Mouse (Mus musculus) heart, embryonic 11.5 days (tissue): ENCODE data around the gene Spint5. TPM values are rescaled to one million over a fixed set of nuclear protein-coding genes. Genes with fewer than 3 reads are reported as not detected.
A peak's percentile ranks its signal among the peaks of the same experiment; 100 is the strongest.

Experiments used
- ATAC-seq: fragments of 200-750 bp; cut with Nextera tagmentation; replicated peaks from 2 replicates; pipeline ENCODE4 v1.8.0; 2017; ENCODE audit warnings: moderate library complexity; ENCODE audit not compliant: insufficient number of reproducible peaks, low FRiP score, low TSS enrichment
- H3K27ac ChIP-seq: fragments of 300-500 bp; sonication (generic); 2 replicates; pipeline ENCODE4 v1.5.1; 2014; ENCODE audit warnings: mild to moderate bottlenecking, low read depth, low read length
- H3K27me3 ChIP-seq: fragments of 300-500 bp; sonication (generic); 2 replicates; pipeline ENCODE4 v1.6.1; 2014; ENCODE audit warnings: mild to moderate bottlenecking, low read length, mixed read lengths; ENCODE audit not compliant: control insufficient read depth, insufficient read depth
- H3K36me3 ChIP-seq: fragments of 300-500 bp; sonication (generic); 2 replicates; pipeline ENCODE4 v1.6.1; 2014; ENCODE audit warnings: mild to moderate bottlenecking, low read length, moderate library complexity, mixed read lengths; ENCODE audit not compliant: control insufficient read depth, insufficient read depth
- H3K4me1 ChIP-seq: fragments of 300-500 bp; sonication (generic); 2 replicates; pipeline ENCODE4 v1.6.1; 2014; ENCODE audit warnings: low read length; ENCODE audit not compliant: control insufficient read depth, insufficient read depth
- H3K4me2 ChIP-seq: fragments of 300-500 bp; sonication (generic); 2 replicates; pipeline ENCODE4 v1.6.1; 2014; ENCODE audit warnings: mild to moderate bottlenecking, moderate library complexity
- H3K4me3 ChIP-seq: fragments of 300-500 bp; sonication (generic); 2 replicates; pipeline ENCODE4 v1.5.1; 2014; ENCODE audit warnings: low read depth, low read length
- H3K9ac ChIP-seq: fragments of 300-500 bp; sonication (generic); 2 replicates; pipeline ENCODE4 v1.6.1; 2014; ENCODE audit warnings: mild to moderate bottlenecking, low read depth, low read length, moderate library complexity
- H3K9me3 ChIP-seq: fragments of 300-500 bp; sonication (generic); replicated peaks from 2 replicates; pipeline ENCODE4 v1.6.1; 2016; ENCODE audit warnings: low read length; ENCODE audit not compliant: control insufficient read depth
- WGBS: fragments of 180-500 bp; shearing (Covaris S2); extraction: QIAGEN DNeasy Blood & Tissue Kit; methylation state at CpG from one replicate; pipeline ENCODE4 v1.1.7; 2014; ENCODE audit not compliant: insufficient replicate concordance; 5-methylcytosine and 5-hydroxymethylcytosine counted together
- polyA plus RNA-seq: library from polyadenylated mRNA; unstranded; fragments of >200 nt; fragmentation: Nextera tagmentation; extraction: Ambion mirVana; gene quantifications from 2 replicates; pipeline ENCODE4 v1.2.1, GENCODE M21; 2014

Gene Spint5
- polyA plus RNA-seq, 1 experiment from 2014 or later = not detected

- no peaks in the 10 kb centered on the region for H3K9me3 ChIP-seq
- H3K4me3 ChIP-seq = no peak overlapping the region
- peak; percentile 52; the same call in 1 of the 2 replicates for ATAC-seq
- H3K4me2 ChIP-seq = no peak overlapping the region
- 23% methylated on average over 6 of the region's 6 CpGs for WGBS
- H3K9ac ChIP-seq = no peak overlapping the region
- H3K27me3 ChIP-seq = no peaks in the 10 kb centered on the region; the same call in 1 of the 2 replicates
- H3K4me1 ChIP-seq = no peaks in the 10 kb centered on the region
- H3K27ac ChIP-seq = no peak overlapping the region
- H3K36me3 ChIP-seq = no peaks in the 10 kb centered on the region
Observed at GRCm38 (mm10) chr2:164725895-164726619, 11.0 kb downstream of the Spint5 start.

DNA sequence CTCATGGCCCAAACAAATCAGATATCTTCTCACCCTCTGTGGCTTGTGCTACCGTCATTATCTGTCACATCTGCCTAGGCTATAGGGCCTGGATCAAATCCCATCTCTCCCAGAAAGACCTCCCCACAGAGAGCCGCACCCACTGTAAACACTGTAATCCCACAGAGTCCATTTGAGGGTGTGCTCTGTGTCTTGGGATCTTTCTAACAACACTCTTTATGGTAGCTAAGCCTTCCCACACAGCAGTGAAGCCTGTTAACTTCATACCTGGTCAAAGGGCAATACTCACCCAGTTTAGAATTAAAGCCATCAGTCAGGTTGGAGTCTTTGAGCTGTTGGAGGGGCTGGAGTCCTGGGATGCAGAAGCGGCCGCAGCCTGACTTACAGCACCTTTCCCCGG is 16.6 kb downstream of the Spint5 start:
- Histone ChIP-seq H3K27me3 (no peaks in the 10 kb centered on the region; the same call in 1 of the 2 replicates), H3K4me3 (no peak overlapping the region), H3K27ac (no peak overlapping the region), H3K9me3 (no peaks in the 10 kb centered on the region), H3K4me2 (no peak overlapping the region), H3K9ac (no peak overlapping the region), H3K36me3 (no peaks in the 10 kb centered on the region), H3K4me1 (no peaks in the 10 kb centered on the region)
- WGBS = 63% methylated on average over 5 of the region's 5 CpGs
- no peak for ATAC-seq

DNA sequence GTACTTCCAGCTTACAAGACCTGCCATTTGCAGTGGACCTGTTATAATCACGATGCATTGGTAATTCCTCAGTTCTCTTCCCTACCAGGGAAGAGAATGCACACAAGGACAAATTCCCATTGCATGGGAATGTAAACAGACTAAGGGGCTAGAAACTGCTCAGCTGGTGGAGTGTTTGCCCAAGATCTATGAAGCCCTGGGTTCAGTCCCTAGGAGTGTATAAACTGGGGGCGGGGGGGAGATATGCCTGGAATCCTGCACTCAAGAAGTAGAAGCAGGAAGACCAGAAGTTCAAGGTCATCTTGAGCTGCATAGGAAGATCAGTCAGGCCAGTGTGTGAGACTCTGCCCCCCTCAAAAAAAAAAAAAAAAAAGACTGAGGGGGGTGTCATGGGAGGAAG is 18.2 kb downstream of the Spint5 start:
- Histone ChIP-seq H3K4me2 (no peak overlapping the region), H3K27me3 (no peaks in the 10 kb centered on the region), H3K4me1 (no peaks in the 10 kb centered on the region), H3K4me3 (no peak overlapping the region), H3K9me3 (no peaks in the 10 kb centered on the region), H3K36me3 (no peaks in the 10 kb centered on the region), H3K9ac (no peak overlapping the region), H3K27ac (no peak overlapping the region)
- 75% methylated on average over 2 of the region's 2 CpGs for WGBS
- no peak for ATAC-seq

DNA sequence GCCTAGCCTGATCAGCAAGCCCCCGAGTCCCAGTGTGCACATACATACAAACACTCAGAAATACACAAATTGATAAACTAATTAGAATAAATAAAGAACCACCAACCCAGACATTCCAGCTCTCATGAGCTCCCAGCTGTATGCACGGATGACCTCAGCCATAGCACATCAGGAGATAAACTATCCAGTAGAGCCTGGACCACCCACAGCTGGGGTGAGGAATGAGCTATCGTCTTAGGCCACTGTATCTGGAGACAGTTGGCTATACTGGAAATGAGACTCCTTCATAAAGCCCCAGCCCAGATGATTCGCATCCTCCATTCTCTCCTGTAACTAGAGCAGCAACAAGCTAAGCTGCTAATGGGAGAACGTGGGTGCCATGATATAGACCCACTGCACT is 19.7 kb downstream of the Spint5 start:
- Histone ChIP-seq H3K9me3 (no peaks in the 10 kb centered on the region), H3K4me2 (no peak overlapping the region), H3K27me3 (no peaks in the 10 kb centered on the region), H3K36me3 (no peaks in the 10 kb centered on the region), H3K4me3 (no peak overlapping the region), H3K27ac (no peak overlapping the region), H3K9ac (no peak overlapping the region), H3K4me1 (no peaks in the 10 kb centered on the region)
- ATAC-seq = no peak
- 68% methylated on average over 5 of the region's 5 CpGs for WGBS

- no peak for ATAC-seq
- WGBS = 78% methylated on average over 5 of the region's 5 CpGs
Observed at GRCm38 (mm10) chr2:164735446-164735845, 20.3 kb downstream of the Spint5 start.

GRCm38 (mm10) chr2:164737377-164738090 is 22.4 kb downstream of the Spint5 start:
- Histone ChIP-seq H3K27ac (no peak overlapping the region), H3K4me1 (no peaks in the 10 kb centered on the region), H3K4me3 (no peak overlapping the region), H3K9me3 (no peaks in the 10 kb centered on the region), H3K36me3 (no peaks in the 10 kb centered on the region), H3K9ac (no peak overlapping the region), H3K27me3 (no peaks in the 10 kb centered on the region), H3K4me2 (no peak overlapping the region)
- WGBS = 68% methylated on average over 3 of the region's 3 CpGs
- no peak for ATAC-seq

More at GRCm38 (mm10) chr2:164735446-164735845, 20.3 kb downstream of the Spint5 start:
- Histone ChIP-seq H3K4me1 (no peaks in the 10 kb centered on the region), H3K27ac (no peak overlapping the region), H3K36me3 (no peaks in the 10 kb centered on the region), H3K27me3 (no peaks in the 10 kb centered on the region), H3K9me3 (no peaks in the 10 kb centered on the region), H3K4me2 (no peak overlapping the region), H3K9ac (no peak overlapping the region), H3K4me3 (no peak overlapping the region)

DNA sequence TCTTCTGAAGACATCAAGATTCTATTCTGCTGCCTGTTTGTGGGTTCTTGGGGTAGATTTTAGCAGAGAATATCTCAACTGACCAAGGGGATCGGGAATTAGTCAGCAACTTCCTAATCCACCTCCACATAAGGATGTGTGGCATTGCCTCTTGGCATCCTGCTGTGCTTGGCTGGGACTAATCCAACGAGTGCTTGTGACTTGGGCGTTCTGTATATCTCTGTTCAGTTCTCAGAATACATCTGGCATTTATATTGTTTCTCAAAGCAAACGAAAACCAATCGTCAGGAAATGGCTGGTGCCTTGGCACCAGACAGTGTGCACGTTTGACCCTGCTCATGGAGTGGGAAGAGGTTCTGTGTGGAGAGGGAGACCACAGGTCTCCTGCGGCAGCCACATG is 24.8 kb downstream of the Spint5 start:
- Histone ChIP-seq H3K27me3 (no peaks in the 10 kb centered on the region), H3K4me2 (no peak overlapping the region), H3K27ac (no peak overlapping the region), H3K36me3 (no peaks in the 10 kb centered on the region), H3K4me3 (no peak overlapping the region), H3K9me3 (no peaks in the 10 kb centered on the region), H3K9ac (no peak overlapping the region), H3K4me1 (peaks cover under 1% of the 10 kb centered on the region; the same call in 1 of the 2 replicates)
- ATAC-seq = no peak
- 53% methylated on average over 7 of the region's 7 CpGs for WGBS

DNA sequence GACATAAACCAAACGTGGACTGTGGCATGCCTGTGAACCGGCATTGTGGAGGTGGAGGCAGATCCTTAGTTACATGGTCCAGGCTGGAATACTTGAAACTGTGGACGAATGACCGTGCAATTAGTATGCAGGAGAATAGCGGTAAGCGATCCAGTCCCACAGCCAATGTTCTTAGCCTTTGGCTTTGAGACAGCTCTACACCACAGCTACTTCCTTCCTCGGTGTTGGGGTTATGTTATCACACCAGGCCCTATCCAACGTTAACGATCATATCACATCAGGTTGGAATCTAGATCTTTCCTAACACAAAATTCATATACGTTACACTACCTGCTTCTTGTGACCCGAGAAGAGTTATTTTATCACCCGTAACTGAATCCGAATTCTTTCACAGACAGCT is 29.9 kb downstream of the Spint5 start:
- peak overlapping the region; percentile 87 for H3K4me2 ChIP-seq
- H3K27me3 ChIP-seq = no peaks in the 10 kb centered on the region
- peak overlapping the region; percentile 91 for H3K9ac ChIP-seq
- 69% methylated on average over 13 of the region's 13 CpGs for WGBS
- peaks cover 4% of the 10 kb centered on the region; the same call in 1 of the 2 replicates for H3K36me3 ChIP-seq
- H3K9me3 ChIP-seq = no peaks in the 10 kb centered on the region
- H3K27ac ChIP-seq = no peak overlapping the region
- H3K4me1 ChIP-seq = peaks cover 12% of the 10 kb centered on the region
- H3K4me3 ChIP-seq = peak overlapping the region; percentile 75
- no peak for ATAC-seq
